Mouse (Mus musculus) thymus, adult 2 months (tissue): ENCODE measurements around the gene Sh3bp4.

ENCODE experiments used
- CTCF ChIP-seq: fragments of 200-500 bp; IDR thresholded peaks from 2 replicates; pipeline ENCODE4 v1.5.1; 2012; ENCODE audit warnings: mild to moderate bottlenecking, control low read depth, low read length, moderate library complexity, borderline replicate concordance; ENCODE audit not compliant: control insufficient read depth, poor library complexity, insufficient read depth; ENCODE audit errors: extremely low read depth
- POLR2A ChIP-seq: fragments of 200-500 bp; IDR thresholded peaks from 2 replicates; pipeline ENCODE4 v1.6.1; 2012; ENCODE audit warnings: mild to moderate bottlenecking, low read length, control low read depth, moderate library complexity; ENCODE audit not compliant: control insufficient read depth, poor library complexity, insufficient read depth; ENCODE audit errors: extremely low read depth

GRCm38 (mm10) chr1:89121466-89121865, 51.3 kb downstream of the Sh3bp4 start:
- TF ChIP-seq POLR2A (no peak), CTCF (no peak)
